In genomic region chr5:131634731-131635130, GRCm38 (mm10) we compare ENCODE assay signal across 24 mouse cellular contexts.
A peak's percentile ranks its signal among the peaks of the same experiment; 100 is the strongest.
DNase-seq lines count a peak whose midpoint lies in the region; ATAC-seq lines count a peak whose summit lies in the region.
"Had no signal": no experiment of that assay in that cellular context is flagged by ENCODE, and none has a peak within 500 bp of the region (broad histone marks: within the 10 kb centered on the region; RNA-seq: fewer than 3 reads in every experiment).

No protein-coding gene starts in this region.

- no peak overlapping the region for H3K4me2 ChIP-seq in kidney, embryonic 15.5 days
- H3K4me2 ChIP-seq: embryonic facial prominence, embryonic 12.5 days; forebrain, embryonic 13.5 days; forebrain, embryonic 15.5 days had no signal

- H3K27me3 ChIP-seq in kidney, embryonic 15.5 days, result no peaks in the 10 kb centered on the region
- H3K27me3 ChIP-seq: CH12.LX; embryonic facial prominence, embryonic 12.5 days; forebrain, embryonic 15.5 days; Patski had no signal

- no peak for ATAC-seq in kidney, embryonic 15.5 days (replicated peaks; ENCODE audit: low FRiP score)
- ATAC-seq: activated CD4-positive, CD25-positive, alpha-beta regulatory T cell, adult 4 months; CD4-positive, CD25-positive, alpha-beta regulatory T cell, adult 4 months; forebrain, embryonic 13.5 days; forebrain, embryonic 15.5 days; Patski had no signal

- peaks cover 26% of the 10 kb centered on the region for H3K4me1 ChIP-seq in kidney, embryonic 15.5 days

- WGBS in kidney, embryonic 15.5 days, result 80% methylated on average over 7 of the region's 7 CpGs

- H3K27ac ChIP-seq in kidney, embryonic 15.5 days, result no peak overlapping the region
- H3K27ac ChIP-seq: embryonic facial prominence, embryonic 10.5 days; embryonic facial prominence, embryonic 12.5 days; forebrain, embryonic 13.5 days; forebrain, embryonic 15.5 days had no signal

- H3K9me3 ChIP-seq in kidney, embryonic 15.5 days (replicated peaks), result no peaks in the 10 kb centered on the region
- H3K9me3 ChIP-seq: embryonic facial prominence, embryonic 10.5 days; embryonic facial prominence, embryonic 12.5 days; forebrain, embryonic 13.5 days; forebrain, embryonic 15.5 days had no signal

- peak; percentile 52 for DNase-seq in kidney, adult 11 months
- DNase-seq in kidney, adult 8-10 months, result peak; percentile 51 to 73
- DNase-seq in kidney, postnatal 4 days, result no peak
- peak; percentile 48 for DNase-seq in kidney, postnatal 14 days
- no peak for DNase-seq in kidney, postnatal 10 days
- DNase-seq: adrenal gland, adult 8-10 months; adrenal gland, postnatal 14 days; adrenal gland, postnatal 36 days; B cell, adult 2 months; cerebellum, adult 11-12 months; cerebellum, adult 2 months; cerebellum, adult 9-10 months; cerebellum, postnatal 10 days; cerebellum, postnatal 25 days had no signal

- H3K36me3 ChIP-seq in kidney, embryonic 15.5 days, result no peaks in the 10 kb centered on the region
- H3K36me3 ChIP-seq: embryonic facial prominence, embryonic 10.5 days; embryonic facial prominence, embryonic 12.5 days; forebrain, embryonic 15.5 days; G1E had no signal

- H3K4me3 ChIP-seq in kidney, embryonic 15.5 days (replicated peaks), result no peak overlapping the region
- H3K4me3 ChIP-seq: embryonic facial prominence, embryonic 10.5 days; embryonic facial prominence, embryonic 12.5 days; forebrain, embryonic 13.5 days; forebrain, embryonic 15.5 days had no signal

- no peak overlapping the region for H3K9ac ChIP-seq in kidney, embryonic 15.5 days
- H3K9ac ChIP-seq: embryonic facial prominence, embryonic 12.5 days; forebrain, embryonic 13.5 days; forebrain, embryonic 15.5 days had no signal

Comparison
In these comparisons a context has a peak if more than half of its experiments do, and no peak if none do; other contexts are left out.
1. DNase-seq: peak in kidney, adult 11 months (single experiment), kidney, adult 8-10 months (2 of 2) and kidney, postnatal 14 days (single experiment); none in kidney, postnatal 4 days (0 of 2) and kidney, postnatal 10 days (single experiment).